Mouse (Mus musculus) myocyte (in vitro differentiated cells): ENCODE results near the gene Rhox3h. TPM values are rescaled to one million over a fixed set of nuclear protein-coding genes. Genes with fewer than 3 reads are reported as not detected.
"Not testable (repeated sequence)": the region's sequence is repeated elsewhere in the genome, so short reads cannot be mapped to it uniquely, and the experiment has no call there.

Experiments
- H3K27me3 ChIP-seq: one replicate; pipeline ENCODE4 v1.6.1; 2011; ENCODE audit not compliant: control insufficient read depth, insufficient read depth, insufficient read length
- H3K36me3 ChIP-seq: one replicate; pipeline ENCODE4 v1.6.1; 2011; ENCODE audit not compliant: control insufficient read depth, insufficient read depth
- H3K4me2 ChIP-seq: one replicate; pipeline ENCODE4 v1.6.1; 2011; ENCODE audit warnings: low read depth, control low read depth
- H3K4me3 ChIP-seq: one replicate; pipeline ENCODE4 v1.5.1; 2011; ENCODE audit warnings: mild to moderate bottlenecking, control low read depth, moderate library complexity
- H3K79me2 ChIP-seq: one replicate; pipeline ENCODE4 v1.6.1; 2011; ENCODE audit not compliant: control insufficient read depth, insufficient read depth
- H3ac ChIP-seq: one replicate; pipeline ENCODE4 v1.6.1; 2011; ENCODE audit not compliant: control insufficient read depth, insufficient read length
- CEBPB ChIP-seq: IDR thresholded peaks from 2 replicates; pipeline ENCODE4 v1.6.1; 2011; ENCODE audit warnings: mild to moderate bottlenecking, moderate library complexity; ENCODE audit not compliant: poor library complexity, insufficient read depth, severe bottlenecking
- E2F4 ChIP-seq: IDR thresholded peaks from one replicate; pipeline ENCODE4 v1.6.1; 2011; ENCODE audit warnings: mild to moderate bottlenecking, control low read depth, moderate library complexity; ENCODE audit not compliant: insufficient read depth
- MAX ChIP-seq: IDR thresholded peaks from one replicate; pipeline ENCODE4 v1.6.1; 2011; ENCODE audit warnings: low read depth, mild to moderate bottlenecking, control low read depth
- MYOD1 ChIP-seq, 3 experiments: IDR thresholded peaks; one replicate each; pipeline ENCODE4 v1.6.1; 2011; ENCODE audit warnings: control low read depth in 2 of 3, low read depth in 2 of 3, mild to moderate bottlenecking in 2 of 3, moderate library complexity in 1 of 3; ENCODE audit not compliant: insufficient read length in 2 of 3, control insufficient read depth in 1 of 3
- MYOG ChIP-seq, 3 experiments: IDR thresholded peaks; one replicate each; pipeline ENCODE4 v1.6.1; 2011; ENCODE audit warnings: control low read depth in 2 of 3, low read depth in 2 of 3, mild to moderate bottlenecking in 2 of 3; ENCODE audit not compliant: insufficient read length in 2 of 3, control insufficient read depth in 1 of 3, insufficient read depth in 1 of 3
- POLR2A ChIP-seq: IDR thresholded peaks from one replicate; pipeline ENCODE4 v1.6.1; 2011; ENCODE audit warnings: low read depth, mild to moderate bottlenecking, control low read depth, moderate library complexity; ENCODE audit not compliant: insufficient read length
- POLR2AphosphoS2 ChIP-seq: IDR thresholded peaks from one replicate; pipeline ENCODE4 v1.6.1; 2011; ENCODE audit warnings: low read depth, control low read depth; ENCODE audit not compliant: insufficient read length
- REST ChIP-seq: IDR thresholded peaks from one replicate; pipeline ENCODE4 v1.6.1; 2011; ENCODE audit warnings: mild to moderate bottlenecking, control low read depth, moderate library complexity; ENCODE audit not compliant: insufficient read depth, insufficient read length
- SRF ChIP-seq: IDR thresholded peaks from one replicate; pipeline ENCODE4 v1.6.1; 2011; ENCODE audit warnings: low read depth; ENCODE audit not compliant: control insufficient read depth, insufficient read length
- TCF12 ChIP-seq: IDR thresholded peaks from one replicate; pipeline ENCODE4 v1.6.1; 2011; ENCODE audit warnings: mild to moderate bottlenecking, control low read depth; ENCODE audit not compliant: poor library complexity, insufficient read depth, severe bottlenecking
- TCF3 ChIP-seq: IDR thresholded peaks from one replicate; pipeline ENCODE4 v1.6.1; 2011; ENCODE audit warnings: low read depth, control low read depth; ENCODE audit not compliant: insufficient read length
- USF1 ChIP-seq: IDR thresholded peaks from one replicate; pipeline ENCODE4 v1.6.1; 2011; ENCODE audit warnings: low read depth, mild to moderate bottlenecking, control low read depth, moderate library complexity
- polyA plus RNA-seq: library from polyadenylated mRNA; unstranded; fragments of >200 nt; fragmentation: generic; extraction: Trizol; gene quantifications from one replicate; pipeline ENCODE4 v1.2.1, GENCODE M21; 2012; ENCODE audit warnings: missing spikeins

Rhox3h gene
- not detected for polyA plus RNA-seq

GRCm38 (mm10) chrX:37668664-37669063 lies at the start of gene Rhox3h:
TSS of gene Rhox3h (minus strand) at chrX:37668764.
- H3K4me3 ChIP-seq, H3K27me3 ChIP-seq, H3K36me3 ChIP-seq, H3ac ChIP-seq, H3K4me2 ChIP-seq, H3K79me2 ChIP-seq: not testable (repeated sequence)

- no peak for TF ChIP-seq MYOD1 (IDR thresholded peaks at IDR 0.05; ENCODE audit: control insufficient read depth in 1 of 3, insufficient read length in 2 of 3, low read depth in 2 of 3)
- TF ChIP-seq REST, result no peak
- TF ChIP-seq TCF3, result no peak
- no peak for TF ChIP-seq MAX
- TF ChIP-seq POLR2AphosphoS2, result no peak
- TF ChIP-seq E2F4, result no peak
- no peak for TF ChIP-seq TCF12
- no peak for TF ChIP-seq POLR2A
- TF ChIP-seq CEBPB, result no peak
- no peak for TF ChIP-seq SRF
- TF ChIP-seq MYOG (IDR thresholded peaks at IDR 0.05; ENCODE audit: control insufficient read depth in 1 of 3, insufficient read depth in 1 of 3, insufficient read length in 2 of 3, low read depth in 2 of 3), result no peak
- no peak for TF ChIP-seq USF1
- no peaks in the 10 kb centered on the region for H3K79me2 ChIP-seq
- H3K27me3 ChIP-seq, result no peaks in the 10 kb centered on the region
- H3K36me3 ChIP-seq, result no peaks in the 10 kb centered on the region
- no peak overlapping the region for H3ac ChIP-seq
- no peak overlapping the region for H3K4me2 ChIP-seq
- no peak overlapping the region for H3K4me3 ChIP-seq
These were observed 33.3 kb upstream of the Rhox3h start for GRCm38 (mm10) chrX:37701821-37702387.

- Histone ChIP-seq H3K4me2 (no peak overlapping the region), H3K4me3 (no peak overlapping the region), H3ac (no peak overlapping the region), H3K27me3 (no peaks in the 10 kb centered on the region), H3K36me3 (no peaks in the 10 kb centered on the region), H3K79me2 (no peaks in the 10 kb centered on the region)
- TF ChIP-seq USF1, result no peak
- no peak for TF ChIP-seq MYOD1 (IDR thresholded peaks at IDR 0.05; ENCODE audit: control insufficient read depth in 1 of 3, insufficient read length in 2 of 3, low read depth in 2 of 3)
- TF ChIP-seq REST, result no peak
- TF ChIP-seq TCF3, result no peak
- no peak for TF ChIP-seq MYOG (IDR thresholded peaks at IDR 0.05; ENCODE audit: control insufficient read depth in 1 of 3, insufficient read depth in 1 of 3, insufficient read length in 2 of 3, low read depth in 2 of 3)
- TF ChIP-seq E2F4, result no peak
- TF ChIP-seq POLR2AphosphoS2, result no peak
These were observed 23.7 kb upstream of the Rhox3h start for GRCm38 (mm10) chrX:37692261-37692660.

GRCm38 (mm10) chrX:37683031-37683715 lies 14.6 kb upstream of the Rhox3h start:
- no peaks in the 10 kb centered on the region for H3K27me3 ChIP-seq
- no peak for TF ChIP-seq TCF12
- TF ChIP-seq POLR2AphosphoS2, result no peak
- TF ChIP-seq SRF, result no peak
- TF ChIP-seq TCF3, result no peak
- no peak for TF ChIP-seq E2F4
- TF ChIP-seq REST, result no peak
- no peak for TF ChIP-seq MAX
- no peak for TF ChIP-seq MYOD1 (IDR thresholded peaks at IDR 0.05; ENCODE audit: control insufficient read depth in 1 of 3, insufficient read length in 2 of 3, low read depth in 2 of 3)
- TF ChIP-seq POLR2A, result no peak
- no peak for TF ChIP-seq USF1
- TF ChIP-seq MYOG (IDR thresholded peaks at IDR 0.05; ENCODE audit: control insufficient read depth in 1 of 3, insufficient read depth in 1 of 3, insufficient read length in 2 of 3, low read depth in 2 of 3), result no peak
- no peak for TF ChIP-seq CEBPB

GRCm38 (mm10) chrX:37673177-37673576 lies 4.6 kb upstream of the Rhox3h start, which contains the start of gene Rhox2h:
TSS of gene Rhox2h (minus strand) at chrX:37673277.
- H3K4me2 ChIP-seq, H3K79me2 ChIP-seq, H3K36me3 ChIP-seq, H3K4me3 ChIP-seq, H3ac ChIP-seq, H3K27me3 ChIP-seq: not testable (repeated sequence)

More at GRCm38 (mm10) chrX:37683031-37683715, 14.6 kb upstream of the Rhox3h start:
- Histone ChIP-seq H3K36me3 (no peaks in the 10 kb centered on the region), H3K4me3 (no peak overlapping the region), H3K4me2 (no peak overlapping the region), H3K79me2 (no peaks in the 10 kb centered on the region), H3ac (no peak overlapping the region)

- not testable (repeated sequence) for H3K4me3 ChIP-seq, H3K36me3 ChIP-seq, H3K27me3 ChIP-seq, H3ac ChIP-seq, H3K4me2 ChIP-seq, H3K79me2 ChIP-seq
These were observed 17.3 kb downstream of the Rhox3h start, which contains the start of gene Rhox4g for GRCm38 (mm10) chrX:37651227-37651626. TSS of gene Rhox4g (minus strand) at chrX:37651327.

- H3K36me3 ChIP-seq, H3K4me3 ChIP-seq, H3ac ChIP-seq, H3K4me2 ChIP-seq, H3K27me3 ChIP-seq, H3K79me2 ChIP-seq: not testable (repeated sequence)
These were observed 25.2 kb downstream of the Rhox3h start, which contains the start of gene Rhox2g for GRCm38 (mm10) chrX:37643370-37643769. TSS of gene Rhox2g (minus strand) at chrX:37643470.

GRCm38 (mm10) chrX:37628512-37628911 lies 40.1 kb downstream of the Rhox3h start, which contains the start of gene Rhox3g:
TSS of gene Rhox3g (minus strand) at chrX:37628612.
- not testable (repeated sequence) for H3ac ChIP-seq, H3K4me3 ChIP-seq, H3K79me2 ChIP-seq, H3K36me3 ChIP-seq, H3K27me3 ChIP-seq
- peak within 1 kb of the TSS; percentile 2 for H3K4me2 ChIP-seq
